Mouse (Mus musculus): ENCODE measurements at regions not wholly inside any gene's neighbourhood (a gene's known extent, or its start where the extent isn't known, plus 50 kb on each side); places are given as distances from the start of the nearest gene placed in this dataset.

- DNase-seq (ENCODE audit: low spot score in 2 of 2) = peak in 1 of 2 experiments; percentile 1
Measured at GRCm38 (mm10) chr10:52529661-52530060, 112.3 kb downstream of the Nus1 start.

- no peak for DNase-seq (ENCODE audit: low spot score in 2 of 2)
Measured at GRCm38 (mm10) chr10:52530846-52531245, 113.5 kb downstream of the Nus1 start.

DNA sequence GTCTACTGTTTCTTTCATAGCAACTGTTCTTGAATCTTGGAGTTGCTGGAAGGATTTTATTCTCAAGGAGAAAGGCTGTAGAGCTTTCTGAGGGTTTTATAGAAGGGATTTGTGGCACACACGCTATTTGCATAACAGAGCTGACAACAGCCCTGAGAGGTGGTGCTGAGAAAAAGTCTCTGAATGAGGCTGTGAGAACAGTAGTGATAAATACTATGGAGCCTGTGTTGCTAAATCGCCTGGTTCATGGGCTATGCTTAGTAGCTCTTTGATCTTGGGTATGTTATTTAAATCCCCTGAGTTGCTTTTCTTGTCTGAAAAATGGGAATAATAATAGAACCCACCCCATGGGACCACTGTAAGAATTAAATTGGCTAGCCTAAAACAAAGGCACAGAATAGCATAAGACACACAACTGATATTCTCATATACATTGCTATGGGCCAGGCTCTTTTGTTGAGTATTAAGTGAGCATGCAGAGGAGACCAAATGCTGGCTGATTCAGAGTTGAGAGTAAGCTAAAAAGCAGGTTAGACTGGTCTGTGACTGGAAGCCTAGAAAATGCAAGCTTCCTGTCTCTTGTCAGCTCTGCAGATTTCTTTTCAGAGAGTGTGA, 116.0 kb downstream of the Nus1 start:
- DNase-seq (ENCODE audit: low spot score in 2 of 2) = no peak

DNA sequence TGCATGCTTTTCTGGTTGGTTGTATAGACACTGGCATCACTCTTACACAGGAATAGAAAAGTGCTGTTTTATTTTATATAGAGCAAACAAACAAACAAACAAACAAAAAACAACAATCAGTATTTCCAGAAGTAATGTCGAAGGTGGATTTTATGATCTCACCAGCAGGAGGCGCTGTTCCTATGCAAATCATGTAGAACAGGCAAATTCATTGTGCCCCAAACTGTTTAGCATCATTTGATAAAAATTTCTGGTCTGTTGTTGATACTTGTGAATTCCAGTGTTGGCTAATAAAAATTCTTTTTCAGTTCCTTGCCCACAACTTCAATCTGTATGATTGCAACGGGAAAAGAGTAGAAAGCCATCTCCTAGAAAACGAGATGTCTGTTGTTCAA, 116.5 kb downstream of the Nus1 start:
- no peak for DNase-seq (ENCODE audit: low spot score in 2 of 2)

DNA sequence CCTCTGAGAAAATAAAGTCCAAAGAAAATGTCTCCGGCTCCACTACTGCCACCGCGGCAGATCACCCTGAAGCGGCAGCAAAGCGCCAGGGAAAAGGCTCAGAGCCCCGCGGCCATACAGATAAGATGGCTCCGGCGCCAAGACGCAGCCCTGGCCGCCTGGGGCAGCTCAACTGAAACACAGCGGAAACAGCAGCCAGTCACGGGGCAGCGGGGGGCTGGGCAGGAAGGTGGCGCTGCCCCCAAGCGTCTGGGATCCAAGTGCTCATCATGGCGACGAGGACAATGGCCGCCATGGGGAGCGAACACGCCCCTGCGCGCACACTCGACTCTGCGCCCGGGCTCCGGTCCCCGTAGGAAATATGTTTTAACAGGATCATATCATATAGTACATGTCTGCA, 128.2 kb downstream of the Nus1 start:
- DNase-seq (ENCODE audit: low spot score in 2 of 2) = no peak

DNA sequence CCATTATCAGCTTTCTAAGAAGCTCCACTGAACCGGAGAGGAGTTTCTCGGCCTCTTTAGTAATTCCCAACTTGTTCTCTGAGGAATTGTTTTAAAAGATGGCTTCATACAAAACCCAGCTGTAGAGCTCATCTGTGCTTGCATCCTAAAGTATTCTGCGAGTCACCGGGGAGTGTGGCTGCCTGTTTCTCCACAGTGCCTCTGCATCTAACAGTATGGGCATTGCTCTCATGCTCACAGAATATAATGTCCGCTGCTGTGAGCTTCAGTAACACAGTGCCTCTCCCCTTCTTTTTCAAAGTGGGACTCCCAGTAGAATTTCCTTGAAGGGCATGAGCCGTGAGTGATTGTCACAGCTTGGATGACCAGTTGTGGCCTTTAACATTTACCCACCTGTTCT, 113.0 kb upstream of the Slc35f1 start:
- DNase-seq (ENCODE audit: low spot score in 2 of 2) = no peak

DNA sequence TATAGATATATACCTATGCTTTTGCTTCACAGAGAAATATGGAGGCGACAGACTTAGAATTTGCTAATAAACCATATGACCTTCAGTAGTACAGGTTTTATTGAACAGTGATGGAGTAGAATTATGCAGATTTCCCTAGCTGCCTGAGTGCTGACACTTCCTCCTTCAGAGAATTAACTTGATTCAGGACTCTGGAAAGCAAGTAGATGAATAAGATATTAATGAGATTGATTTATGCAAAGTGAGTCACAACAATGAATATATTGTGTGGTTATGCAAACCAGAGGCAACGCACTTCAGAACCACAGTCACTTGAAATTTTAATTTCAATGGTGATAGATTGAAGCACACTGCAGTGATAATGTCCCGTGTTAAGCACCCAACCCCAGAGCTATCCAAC, 112.5 kb upstream of the Slc35f1 start:
- DNase-seq (ENCODE audit: low spot score in 2 of 2) = no peak

GRCm38 (mm10) chr10:52578238-52578832, 112.0 kb upstream of the Slc35f1 start:
- no peak for DNase-seq (ENCODE audit: low spot score in 2 of 2)

DNA sequence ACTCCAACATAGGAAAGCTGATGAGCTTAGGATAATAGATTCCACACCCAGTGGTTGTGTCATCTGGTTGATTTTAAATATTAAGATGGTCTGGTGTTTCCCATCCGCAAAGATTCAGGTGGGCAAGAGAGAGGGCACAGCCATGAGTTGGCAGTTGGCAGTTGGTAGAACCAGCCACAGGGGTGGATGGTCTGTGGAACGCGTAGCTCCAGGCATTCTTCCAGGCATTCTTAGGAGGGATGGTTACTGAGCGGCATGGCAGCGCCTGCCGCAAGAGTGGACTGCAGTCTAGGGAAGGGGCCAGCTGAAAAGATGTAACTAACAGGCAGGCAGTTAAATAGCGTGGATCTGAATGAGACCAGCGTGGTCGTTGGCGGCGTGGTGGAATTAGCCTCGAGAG, 96.6 kb upstream of the Slc35f1 start:
- no peak for DNase-seq (ENCODE audit: low spot score in 2 of 2)
